Mouse (Mus musculus) ovary, adult 18-20 months (tissue): ENCODE data around the gene Necab3.
A peak's percentile ranks its signal among the peaks of the same experiment; 100 is the strongest.

ENCODE experiments used
- DNase-seq: peaks from one replicate; pipeline ENCODE4 v3.0.0; 2022; ENCODE audit warnings: low spot score, mixed read lengths

Necab3 gene

DNA sequence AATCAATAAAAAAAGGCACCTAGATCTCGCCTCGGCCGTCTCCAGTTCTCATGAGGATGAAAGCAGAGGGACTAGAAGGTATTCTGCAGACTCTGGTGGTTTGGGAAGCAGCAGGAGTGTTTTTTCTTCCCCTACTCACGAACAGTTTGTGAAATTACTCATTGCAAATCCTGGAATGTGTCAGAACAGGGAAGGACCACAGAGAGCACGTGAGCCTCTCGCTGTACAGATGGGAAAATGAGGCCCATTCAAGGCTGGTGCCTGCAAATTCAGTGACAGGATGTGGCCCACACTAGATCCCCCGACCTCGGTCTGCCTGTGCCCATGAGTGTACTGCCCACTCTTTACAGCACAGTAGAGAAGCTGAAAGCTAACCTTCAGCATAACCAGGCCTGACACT is 13.3 kb upstream of the Necab3 start:
- no peak for DNase-seq

DNA sequence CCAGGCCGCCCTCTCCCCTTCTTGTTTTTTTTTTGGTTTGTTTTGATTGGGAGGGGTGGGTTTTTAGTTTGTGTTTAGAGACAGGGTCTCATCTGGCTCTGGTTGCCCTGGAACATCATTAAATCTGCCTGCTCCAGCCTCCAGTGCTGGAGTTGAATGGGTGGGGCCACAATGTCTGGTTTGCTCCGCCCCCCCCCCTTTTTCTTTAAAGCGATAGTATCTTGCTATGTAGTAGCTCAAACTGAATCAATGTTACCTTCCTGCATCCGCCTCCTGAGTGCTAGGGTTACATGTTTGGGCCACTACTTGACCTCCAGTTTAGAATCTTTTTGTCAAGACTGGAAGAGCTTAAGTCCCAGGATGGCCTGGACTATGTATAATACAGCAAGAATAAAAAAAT is 12.6 kb upstream of the Necab3 start:
- DNase-seq: no peak

DNA sequence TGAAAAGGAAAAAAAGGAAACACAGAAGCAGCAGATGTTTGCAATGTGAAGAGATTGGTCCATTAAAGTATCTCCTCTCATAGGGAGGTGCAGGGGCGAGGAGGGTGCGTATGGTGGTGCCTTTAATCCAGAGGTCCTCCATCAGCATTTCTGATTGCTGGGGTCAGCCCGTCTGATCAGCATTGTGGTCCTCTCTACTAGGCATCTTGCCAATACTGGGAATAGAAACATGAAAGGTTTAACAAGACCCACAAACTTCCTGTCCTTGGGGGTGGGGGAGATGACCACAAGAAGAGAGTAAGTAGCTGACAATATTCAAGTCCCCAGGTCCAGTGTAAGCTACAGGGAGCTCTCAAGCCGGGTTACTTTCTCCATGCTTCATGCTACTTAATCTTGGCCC is 12.0 kb upstream of the Necab3 start:
- DNase-seq: no peak

DNA sequence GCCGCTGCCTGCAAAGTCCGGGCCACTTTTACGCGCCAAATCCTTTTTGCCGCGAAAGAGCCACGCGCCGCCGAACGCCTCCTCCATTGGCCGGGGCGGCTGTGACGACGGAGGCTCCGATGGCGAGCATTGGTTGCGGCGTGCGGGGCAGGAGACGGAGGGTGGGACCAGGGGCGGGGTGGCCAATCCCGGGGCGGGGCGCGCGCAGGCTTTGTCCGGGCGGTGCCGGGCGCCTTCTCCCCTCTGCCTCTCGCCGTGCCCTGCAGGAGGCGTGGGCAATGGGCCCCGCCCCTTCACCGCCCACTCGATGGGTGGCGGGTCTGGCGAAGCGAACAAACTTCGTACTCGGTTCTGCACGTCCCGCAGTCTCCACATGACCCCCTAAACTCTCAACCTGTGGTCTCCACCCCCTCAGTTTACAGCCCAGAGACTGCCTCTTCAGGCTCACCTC is 11.2 kb upstream of the Necab3 start, which contains the start of gene E2f1:
TSS of gene E2f1 (minus strand) at position 57 of the 451 bp plus-strand sequence.
- peak; percentile 91 for DNase-seq

DNA sequence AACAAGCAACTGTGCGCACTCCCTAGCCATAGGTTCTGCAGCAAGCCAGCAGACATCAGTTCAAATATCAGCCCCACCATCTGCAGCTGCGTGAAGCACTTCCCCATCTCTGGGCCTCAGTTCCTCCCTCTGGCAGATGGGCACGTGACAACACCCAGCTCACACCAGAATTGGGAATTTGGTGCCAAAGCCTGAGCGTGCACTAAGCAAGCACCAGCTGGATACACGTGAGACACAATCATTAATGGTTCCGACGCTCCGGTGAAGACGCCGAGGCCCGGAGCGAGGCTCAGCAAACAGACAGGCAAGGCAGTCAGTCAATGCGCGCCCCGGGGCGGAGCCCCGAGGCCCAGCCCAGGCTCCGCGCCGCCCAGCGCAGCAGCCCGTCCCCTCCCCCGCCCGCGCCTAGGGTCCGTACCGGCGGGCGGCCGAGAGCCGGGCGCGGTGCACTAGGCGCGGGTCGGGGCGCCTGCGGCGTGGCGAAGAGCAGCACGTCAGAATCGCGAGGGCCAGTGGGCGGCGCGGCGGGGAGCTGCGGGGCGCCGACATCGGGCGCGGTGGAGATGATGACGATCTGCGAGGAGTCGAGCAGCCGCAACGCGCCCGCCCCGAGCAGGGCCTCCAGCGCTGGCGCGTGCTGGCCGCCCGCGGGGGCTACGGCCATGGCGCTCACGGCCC is 10.5 kb upstream of the Necab3 start:
- no peak for DNase-seq

DNA sequence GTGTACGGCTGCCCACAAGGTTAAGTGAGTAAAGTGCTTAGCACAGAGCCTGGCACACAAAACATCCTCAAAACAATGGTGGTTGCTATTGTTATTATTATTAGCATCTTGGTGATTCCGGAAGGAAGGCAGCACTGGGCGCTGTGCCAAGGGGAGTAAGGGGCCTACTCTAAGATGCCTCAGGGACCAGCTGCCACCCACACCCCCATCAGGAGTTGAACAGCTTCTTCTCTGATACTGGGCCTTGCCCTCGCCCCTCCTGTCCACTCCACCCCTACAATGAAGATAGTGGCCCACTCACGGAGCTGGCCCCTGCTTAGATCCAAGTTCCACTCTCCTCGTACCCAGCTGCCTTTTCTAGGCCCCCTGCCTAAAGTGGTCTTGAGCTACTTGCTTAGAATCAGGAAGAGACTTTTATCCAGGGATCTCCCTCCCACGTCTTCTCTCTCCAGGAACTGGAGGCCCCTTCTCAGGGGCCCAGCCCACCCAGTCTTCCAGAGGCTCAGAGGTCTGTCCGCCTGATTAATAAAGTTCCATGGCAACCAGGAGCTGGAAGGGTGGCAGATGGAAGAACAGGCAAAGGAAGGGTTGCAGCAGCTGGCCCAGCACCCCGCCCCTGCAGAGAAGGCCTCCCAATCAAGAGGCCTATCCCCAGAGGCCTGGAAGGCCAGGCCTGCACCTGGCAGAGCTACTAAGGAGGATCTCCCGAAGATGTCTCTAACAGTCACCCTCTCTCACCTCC is 9.8 kb upstream of the Necab3 start:
- DNase-seq: no peak

DNA sequence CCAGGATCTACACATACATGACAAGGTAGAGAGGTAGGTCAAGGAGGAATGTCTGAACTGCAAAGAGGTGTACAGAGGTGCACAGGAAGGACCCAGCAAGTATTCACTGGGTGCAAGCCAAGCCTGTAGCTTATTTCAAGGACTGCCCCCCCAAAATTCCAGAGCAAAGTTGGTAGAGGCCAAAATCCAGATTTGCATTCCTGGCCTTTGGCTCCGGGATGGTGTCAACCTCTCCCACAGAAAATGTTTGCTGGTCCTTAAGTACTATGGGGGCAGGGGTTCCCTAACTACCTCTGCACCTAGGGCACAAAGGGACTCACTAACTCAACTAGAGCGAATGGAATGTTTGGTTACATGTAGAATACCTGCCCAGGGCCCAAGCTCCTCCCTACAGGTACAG is 9.1 kb upstream of the Necab3 start:
- no peak for DNase-seq

DNA sequence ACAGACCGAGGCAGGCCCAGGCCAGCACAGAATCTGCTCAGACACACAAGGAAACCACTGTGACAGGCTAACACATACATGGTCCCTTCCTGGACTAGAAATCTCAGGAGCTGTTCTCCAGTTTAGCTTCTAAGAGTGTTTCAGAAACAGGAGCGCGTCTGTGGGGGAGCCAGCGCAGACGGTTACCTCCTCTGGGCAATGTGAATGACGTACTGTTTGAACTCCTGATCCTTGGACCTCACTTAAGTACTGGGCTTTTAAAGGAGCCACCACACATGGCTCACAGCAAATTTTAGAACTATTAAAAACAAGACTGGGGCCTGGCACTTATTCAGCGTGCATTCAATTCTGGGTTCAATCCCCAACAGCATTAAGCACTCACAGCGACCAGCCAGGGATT is 8.0 kb upstream of the Necab3 start:
- DNase-seq: no peak

DNA sequence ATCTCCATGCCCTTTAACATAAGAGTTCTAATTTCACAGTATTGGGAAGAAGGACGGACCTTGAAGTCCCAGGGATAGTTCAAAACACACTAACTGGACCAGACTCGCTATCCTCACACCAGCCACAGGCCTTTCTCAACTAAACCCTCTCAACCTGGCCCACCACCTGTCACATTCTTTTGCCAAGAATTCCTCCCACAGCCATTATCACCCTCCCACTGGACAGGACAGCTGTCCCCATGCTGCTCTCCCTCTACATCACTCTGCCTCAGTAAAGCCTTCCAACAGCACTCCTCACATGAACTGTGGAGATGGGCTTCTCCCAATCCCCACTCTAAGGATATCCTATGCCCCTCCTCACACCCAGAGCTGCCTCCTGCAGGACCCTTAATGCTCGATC is 6.9 kb upstream of the Necab3 start:
- DNase-seq: no peak

DNA sequence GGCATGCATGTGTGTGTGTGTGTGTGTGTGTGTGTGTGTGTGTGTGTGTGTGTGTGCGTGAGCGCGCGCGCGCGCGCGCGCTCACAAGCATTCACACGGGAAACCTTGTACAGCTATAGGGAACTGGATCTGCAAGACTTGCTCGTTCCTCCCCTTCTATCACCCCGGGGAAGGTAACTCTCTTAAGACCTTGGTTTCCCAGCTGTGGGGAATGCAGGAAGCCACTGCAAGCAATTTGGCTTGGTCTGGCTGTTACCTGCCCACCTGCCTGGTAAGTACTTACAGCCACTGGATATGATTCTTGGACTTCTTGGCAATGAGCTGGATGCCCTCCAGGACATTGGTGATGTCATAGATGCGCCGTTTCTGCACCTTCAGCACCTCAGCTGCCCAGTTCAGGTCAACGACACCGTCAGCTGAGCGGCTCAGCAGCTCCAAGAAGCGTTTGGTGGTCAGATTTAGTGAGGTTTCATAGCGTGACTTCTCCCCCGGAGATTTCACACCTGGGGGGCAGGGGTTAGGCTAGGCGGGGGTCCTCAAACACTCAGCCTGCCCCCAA is 5.0 kb upstream of the Necab3 start:
- no peak for DNase-seq

DNA sequence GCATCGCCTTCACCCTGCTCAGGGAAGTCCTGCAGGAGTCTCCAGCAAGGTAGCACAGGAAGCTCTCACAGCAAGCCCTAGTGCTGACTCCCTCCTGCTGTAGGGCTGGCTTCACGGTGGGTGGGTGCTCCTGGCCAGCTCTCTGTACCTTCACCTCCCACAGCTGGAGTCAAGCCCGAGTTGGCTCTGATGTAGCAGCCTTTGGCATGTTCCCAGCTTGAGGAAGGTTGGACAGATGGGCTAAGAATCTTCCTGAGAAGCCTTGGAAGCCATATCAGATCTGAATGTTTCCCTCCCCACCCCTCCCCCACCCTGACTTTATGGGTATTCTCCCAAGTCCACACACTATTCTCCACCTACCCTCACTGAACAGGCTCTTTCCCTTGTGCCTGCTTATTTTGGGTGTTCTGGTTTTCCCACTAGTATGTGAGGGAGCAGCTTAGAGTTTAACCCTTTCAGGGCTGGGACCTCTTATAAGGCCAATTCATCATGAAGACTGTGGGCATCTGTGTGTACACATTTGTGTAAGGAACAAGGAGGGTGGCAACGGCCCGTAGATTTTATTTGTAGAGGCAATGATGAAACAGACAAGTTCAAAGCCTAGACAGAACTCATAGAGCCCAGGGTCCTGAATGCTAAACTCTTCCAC is 1.4 kb downstream of the Necab3 start:
- peak; percentile 25 for DNase-seq

DNA sequence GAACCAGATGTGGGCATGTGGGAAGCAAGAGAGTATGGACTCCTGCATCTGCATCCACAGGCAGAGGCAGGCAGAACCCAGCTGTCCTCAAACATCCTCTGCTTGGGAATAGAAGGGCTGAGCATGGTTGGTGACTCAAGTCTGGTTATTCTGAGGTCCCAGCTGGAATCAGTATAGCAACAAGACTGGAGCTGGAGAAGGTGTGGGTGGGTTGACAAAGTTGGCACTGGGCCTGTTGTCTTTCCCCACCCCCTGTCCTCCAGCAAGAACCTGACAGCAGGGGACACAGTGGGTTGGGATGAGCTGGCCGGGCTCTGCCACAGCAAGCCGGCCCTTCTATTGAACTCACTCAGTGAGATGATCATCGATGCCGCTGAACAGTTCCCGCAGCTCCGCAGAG is 3.5 kb downstream of the Necab3 start:
- no peak for DNase-seq

DNA sequence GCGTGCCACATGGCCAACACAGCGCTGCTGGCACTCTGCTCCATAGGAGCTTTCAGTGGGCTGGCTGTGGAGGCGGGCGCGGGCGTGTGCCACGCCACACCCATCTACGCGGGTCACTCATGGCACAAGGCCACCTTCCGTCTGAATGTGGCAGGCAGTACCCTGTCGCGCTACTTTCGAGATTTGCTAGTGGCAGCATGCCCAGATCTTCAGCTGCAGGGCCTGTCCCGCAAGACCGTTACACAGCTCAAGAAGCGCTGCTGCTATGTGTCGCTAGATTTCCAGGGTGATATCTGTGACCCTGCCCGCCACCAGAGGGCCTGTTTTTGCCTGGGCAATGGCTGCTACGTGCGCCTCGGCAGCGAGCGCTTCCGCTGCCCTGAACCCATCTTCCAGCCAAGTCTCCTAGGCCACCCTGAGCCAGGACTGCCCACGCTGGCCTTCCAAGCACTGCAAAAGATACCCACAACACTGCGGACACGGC is 6.2 kb downstream of the Necab3 start:
- DNase-seq: peak; percentile 47

DNA sequence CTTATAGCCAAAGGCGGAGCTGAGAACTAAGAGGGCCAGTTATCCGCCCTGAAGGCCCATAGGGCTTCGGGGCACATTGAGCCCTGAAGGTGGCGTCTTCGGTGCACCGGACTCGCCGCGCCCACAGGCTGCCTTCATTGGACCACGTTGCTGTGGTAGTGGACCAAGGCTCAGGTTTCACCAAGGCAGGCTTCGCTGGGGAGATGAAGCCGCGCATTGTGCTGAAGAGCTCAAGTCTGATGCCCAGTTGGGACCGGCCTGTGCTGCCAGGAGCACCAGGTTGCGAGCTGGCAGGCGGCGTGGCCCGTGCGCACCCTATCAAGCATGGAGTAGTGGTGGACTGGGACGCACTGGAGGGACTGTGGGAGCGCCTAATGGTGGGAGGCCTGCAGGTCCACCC is 6.8 kb downstream of the Necab3 start:
- no peak for DNase-seq

DNA sequence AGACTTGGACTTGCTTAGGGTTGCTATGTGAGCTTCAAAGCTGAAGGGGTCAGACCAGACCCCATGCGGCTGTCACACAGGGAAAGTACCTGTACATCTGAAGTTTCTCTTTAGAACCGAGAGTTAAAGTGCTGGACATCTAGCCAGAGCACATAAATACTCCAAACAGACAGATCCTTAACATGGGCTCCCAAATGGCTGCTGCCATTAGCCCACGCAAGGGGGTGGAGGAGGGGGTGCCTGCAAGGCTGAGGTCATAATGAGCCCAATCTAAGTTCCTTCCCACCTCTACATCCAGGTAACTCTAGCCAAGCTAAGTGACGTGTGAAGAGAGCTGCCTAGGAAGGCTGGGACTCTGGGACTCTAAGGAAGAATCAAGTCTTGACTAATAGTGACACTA is 7.2 kb downstream of the Necab3 start, which contains the start of gene Actl10:
TSS of gene Actl10 (plus strand) at position 301 of the 400 bp plus-strand sequence.
- DNase-seq: no peak

DNA sequence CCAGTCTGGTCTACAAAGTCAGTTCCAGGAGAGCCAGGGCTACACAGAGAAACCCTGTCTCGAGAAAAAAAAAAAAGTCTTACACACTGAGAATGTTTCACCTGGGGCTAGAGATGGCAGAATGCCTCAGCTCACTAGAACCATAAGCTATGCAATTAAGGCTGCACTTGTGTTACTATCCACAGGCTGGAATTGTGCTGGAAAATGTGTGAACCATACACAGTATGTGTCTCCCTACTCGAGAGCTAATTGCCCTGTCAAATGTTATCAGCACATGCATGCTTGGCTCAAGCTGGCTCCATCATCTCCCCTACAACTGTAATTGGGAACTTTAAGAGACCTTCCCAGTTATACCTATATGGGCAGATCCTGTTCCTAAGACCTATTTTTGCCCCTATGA is 7.8 kb downstream of the Necab3 start:
- no peak for DNase-seq

DNA sequence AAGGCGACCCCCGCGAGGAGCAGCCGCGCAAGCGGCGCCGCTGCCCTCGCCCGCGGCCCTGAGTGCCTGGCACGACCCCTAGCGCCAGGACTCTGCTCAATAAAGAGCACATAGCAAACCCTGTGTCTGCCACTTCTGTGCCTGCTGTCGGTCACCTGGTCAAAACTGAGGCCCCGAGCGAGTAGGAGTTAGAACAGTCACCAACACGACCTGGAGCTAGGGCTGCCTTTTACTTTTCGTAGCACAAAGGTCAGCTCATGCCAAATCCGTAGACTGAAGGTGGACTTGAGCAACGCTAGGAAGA is 8.9 kb downstream of the Necab3 start:
- no peak for DNase-seq

DNA sequence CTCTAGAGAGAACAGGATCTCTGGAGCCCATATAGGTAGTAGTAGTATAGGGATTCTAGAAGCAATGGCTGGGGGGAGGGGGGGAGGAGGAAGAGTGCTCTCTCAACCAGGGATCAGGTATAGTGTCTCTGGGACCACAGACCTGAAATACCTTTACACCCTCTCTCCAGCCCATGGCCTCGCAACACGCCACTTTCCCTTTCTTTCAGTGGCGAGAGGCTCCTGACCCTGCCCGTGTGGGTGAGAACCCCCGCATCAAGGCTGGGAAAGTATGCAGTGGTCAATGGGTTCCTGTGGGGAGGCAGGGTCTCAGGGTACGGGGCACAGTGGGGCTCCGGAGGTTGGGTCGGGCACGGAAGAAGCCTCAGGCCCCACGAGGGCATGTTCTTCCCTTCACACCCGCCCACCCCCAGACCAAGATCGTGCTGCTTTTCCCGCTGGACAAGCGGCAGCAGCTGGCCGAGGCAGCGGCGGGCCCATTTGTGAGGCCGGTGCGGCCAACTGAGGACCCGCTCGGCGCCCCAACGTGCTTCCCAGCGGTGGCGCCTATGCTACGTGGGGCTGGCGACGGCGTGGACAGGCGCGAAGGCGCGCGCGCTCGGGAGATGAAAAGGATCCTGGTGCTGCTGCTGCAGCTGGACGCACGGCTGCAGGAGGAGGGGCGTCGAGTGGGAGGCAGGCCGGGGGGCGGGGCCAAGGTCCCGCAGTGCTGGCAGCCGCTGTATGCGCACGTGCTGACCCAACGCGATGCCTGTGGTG is 9.4 kb downstream of the Necab3 start:
- peak; percentile 49 for DNase-seq

DNA sequence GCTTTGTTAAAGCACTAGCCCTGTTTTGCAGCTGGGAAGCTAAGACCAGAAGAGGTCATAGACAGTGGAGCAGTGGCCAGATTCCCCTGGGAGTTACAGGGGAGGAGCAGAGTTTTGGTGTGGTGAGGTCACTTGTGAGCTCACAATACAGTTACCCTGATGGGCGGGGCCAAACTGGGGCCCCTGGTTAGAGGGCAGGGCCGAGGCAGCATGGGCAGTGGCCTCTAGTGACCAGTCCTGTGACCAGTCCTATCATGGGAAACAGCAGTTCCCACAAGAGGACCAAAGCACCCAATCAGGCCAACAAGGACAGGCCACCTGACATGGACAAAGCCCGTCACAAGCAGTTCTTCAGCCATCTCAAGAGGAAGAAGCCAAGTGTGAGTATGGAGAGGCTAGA is 10.0 kb downstream of the Necab3 start:
- no peak for DNase-seq

DNA sequence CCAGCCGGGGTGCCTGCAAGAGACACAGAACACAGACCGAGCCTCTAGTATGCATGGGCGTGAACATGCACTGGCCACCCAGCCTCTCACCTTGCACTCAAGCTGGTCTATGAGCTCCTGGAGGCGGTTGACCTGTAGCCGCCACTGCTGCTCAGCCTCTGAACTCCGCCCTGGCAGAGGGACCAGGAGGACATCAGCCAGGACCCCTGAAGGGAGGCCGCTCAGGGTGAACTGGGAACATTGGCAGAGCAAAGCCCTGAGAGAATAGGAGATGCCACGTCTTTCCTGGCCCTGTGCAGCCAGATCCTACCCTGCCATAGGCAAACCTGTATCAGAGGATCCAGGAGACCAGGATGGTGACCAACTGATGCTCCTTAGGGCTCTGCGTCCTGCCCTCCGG is 12.0 kb downstream of the Necab3 start, which contains the start of gene 1700003F12Rik:
TSS of gene 1700003F12Rik (plus strand) at position 375 of the 400 bp plus-strand sequence.
- DNase-seq: no peak

DNA sequence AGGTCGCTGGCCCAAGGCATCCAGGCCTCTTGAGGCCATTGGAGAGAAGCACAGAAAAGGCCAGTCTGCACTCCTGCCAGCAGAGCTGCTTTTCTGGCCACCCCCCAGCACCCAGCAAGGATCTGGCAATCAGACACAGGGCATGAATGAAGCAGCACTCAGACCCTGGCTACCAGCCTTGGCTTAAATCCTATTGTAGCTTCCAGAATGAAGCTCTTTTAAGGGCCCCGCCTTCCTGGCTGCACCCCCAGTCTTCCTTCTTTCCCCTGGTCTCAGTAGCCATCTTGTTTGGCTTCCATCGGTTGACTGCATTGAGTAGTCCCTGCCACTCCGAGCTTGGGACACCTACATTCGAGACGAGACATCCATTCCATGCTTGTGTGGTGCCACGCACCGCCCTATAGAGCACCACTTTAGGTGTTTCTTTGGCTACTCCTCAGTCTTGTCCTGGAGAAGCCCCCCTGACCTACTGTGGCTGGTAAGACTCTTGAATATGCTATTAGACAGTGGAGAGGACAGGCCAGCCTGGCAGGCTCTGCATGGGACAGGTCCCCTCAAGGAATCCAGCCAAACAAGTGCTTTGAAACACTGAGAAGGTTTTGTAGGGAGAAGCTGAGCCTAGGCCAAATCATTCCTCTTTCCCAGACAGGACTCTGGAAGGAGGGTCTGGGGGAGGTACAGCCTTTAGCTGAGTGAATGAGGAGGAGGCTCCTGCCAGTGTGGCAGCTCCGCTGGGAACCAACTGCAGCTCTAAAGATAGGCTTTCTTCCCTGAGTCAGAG is 14.9 kb downstream of the Necab3 start:
- DNase-seq: no peak
